Mouse (Mus musculus) heart, embryonic 12.5 days (tissue): ENCODE results near the gene Snx5. TPM values are rescaled to one million over a fixed set of nuclear protein-coding genes. Genes with fewer than 3 reads are reported as not detected.

ENCODE experiments used
- ATAC-seq: fragments of 200-750 bp; cut with Nextera tagmentation; 2 replicates; pipeline ENCODE4 v1.8.0; 2017; ENCODE audit warnings: moderate TSS enrichment, moderate library complexity; ENCODE audit not compliant: insufficient number of reproducible peaks, low FRiP score
- H3K27ac ChIP-seq: fragments of 300-500 bp; sonication (generic); 2 replicates; pipeline ENCODE4 v1.5.1; 2016; ENCODE audit warnings: mild to moderate bottlenecking, moderate library complexity; ENCODE audit not compliant: poor library complexity, severe bottlenecking
- H3K27me3 ChIP-seq: fragments of 300-500 bp; sonication (generic); replicated peaks from 2 replicates; pipeline ENCODE4 v1.6.1; 2016; ENCODE audit warnings: mild to moderate bottlenecking, moderate library complexity
- H3K36me3 ChIP-seq: fragments of 300-500 bp; sonication (generic); 2 replicates; pipeline ENCODE4 v1.6.1; 2016; ENCODE audit warnings: mild to moderate bottlenecking, moderate library complexity
- H3K4me1 ChIP-seq: fragments of 300-500 bp; sonication (generic); replicated peaks from 2 replicates; pipeline ENCODE4 v1.6.1; 2016; ENCODE audit warnings: mild to moderate bottlenecking
- H3K4me2 ChIP-seq: fragments of 300-500 bp; sonication (generic); 2 replicates; pipeline ENCODE4 v1.6.1; 2016; ENCODE audit warnings: mild to moderate bottlenecking, moderate library complexity
- H3K4me3 ChIP-seq: fragments of 300-500 bp; sonication (generic); 2 replicates; pipeline ENCODE4 v1.5.1; 2016; ENCODE audit warnings: mild to moderate bottlenecking
- H3K9ac ChIP-seq: fragments of 300-500 bp; sonication (generic); 2 replicates; pipeline ENCODE4 v1.6.1; 2016; ENCODE audit warnings: mild to moderate bottlenecking, moderate library complexity
- H3K9me3 ChIP-seq: fragments of 300-500 bp; sonication (generic); replicated peaks from 2 replicates; pipeline ENCODE4 v1.6.1; 2016; ENCODE audit warnings: mild to moderate bottlenecking, moderate library complexity
- WGBS: fragments of 180-500 bp; shearing (Covaris S2); methylation state at CpG from one replicate; pipeline ENCODE4 v1.1.7; 2016; 5-methylcytosine and 5-hydroxymethylcytosine counted together
- polyA plus RNA-seq: library from polyadenylated mRNA; unstranded; fragments of >200 nt; fragmentation: Nextera tagmentation; extraction: Ambion mirVana; gene quantifications from 2 replicates; pipeline ENCODE4 v1.2.1, GENCODE M21; 2016

The Snx5 gene
- polyA plus RNA-seq, 1 experiment from 2014 or later = 110 TPM

- no peaks in the 10 kb centered on the region for H3K27me3 ChIP-seq
- peaks cover 7% of the 10 kb centered on the region; the same call in 1 of the 2 replicates for H3K4me1 ChIP-seq
- no peak overlapping the region for H3K27ac ChIP-seq
- peak overlapping the region; percentile 7; the same call in 1 of the 2 replicates for H3K4me3 ChIP-seq
- H3K4me2 ChIP-seq = peak overlapping the region; percentile 43
- no peaks in the 10 kb centered on the region for H3K36me3 ChIP-seq
- 0 out of 2 replicates have a peak, but pooled peaks cover 3% of the 10 kb centered on the region for H3K9me3 ChIP-seq
- no peak for ATAC-seq
- WGBS = 48% methylated on average over 12 of the region's 12 CpGs
- peak overlapping the region; percentile 54; the same call in 1 of the 2 replicates for H3K9ac ChIP-seq
Observed at GRCm38 (mm10) chr2:144224351-144224750, 46.4 kb downstream of the Snx5 start.

- Histone ChIP-seq H3K27me3 (no peaks in the 10 kb centered on the region), H3K4me2 (no peak overlapping the region), H3K27ac (no peak overlapping the region), H3K4me3 (no peak overlapping the region), H3K36me3 (no peaks in the 10 kb centered on the region), H3K9me3 (no peaks in the 10 kb centered on the region), H3K9ac (no peak overlapping the region), H3K4me1 (peaks cover 10% of the 10 kb centered on the region)
- ATAC-seq = no peak
- 62% methylated on average over 9 of the region's 9 CpGs for WGBS
Observed at GRCm38 (mm10) chr2:144215601-144216000, 55.1 kb downstream of the Snx5 start.

- no peaks in the 10 kb centered on the region for H3K27me3 ChIP-seq
- no peaks in the 10 kb centered on the region for H3K9me3 ChIP-seq
- 8% methylated on average over 7 of the region's 7 CpGs for WGBS
- H3K27ac ChIP-seq = peak overlapping the region; percentile 6; the same call in 1 of the 2 replicates
- H3K36me3 ChIP-seq = no peaks in the 10 kb centered on the region
- no peak for ATAC-seq
- no peak overlapping the region for H3K4me3 ChIP-seq
- H3K9ac ChIP-seq = 0 out of 2 replicates have a peak overlapping the region, but pooled peaks have one; percentile 2
- peaks cover 10% of the 10 kb centered on the region for H3K4me1 ChIP-seq
- no peak overlapping the region for H3K4me2 ChIP-seq
Observed at GRCm38 (mm10) chr2:144215195-144215594, 55.5 kb downstream of the Snx5 start.

GRCm38 (mm10) chr2:144214508-144215185, 56.1 kb downstream of the Snx5 start:
- H3K27ac ChIP-seq = peak overlapping the region; percentile 6; the same call in 1 of the 2 replicates
- WGBS = 66% methylated on average over 9 of the region's 9 CpGs
- peaks cover 10% of the 10 kb centered on the region for H3K4me1 ChIP-seq
- no peaks in the 10 kb centered on the region for H3K36me3 ChIP-seq
- 0 out of 2 replicates have a peak, but pooled peaks have one; percentile 46 for ATAC-seq
- no peaks in the 10 kb centered on the region for H3K27me3 ChIP-seq
- H3K9ac ChIP-seq = 0 out of 2 replicates have a peak overlapping the region, but pooled peaks have one; percentile 2
- H3K9me3 ChIP-seq = no peaks in the 10 kb centered on the region
- H3K4me3 ChIP-seq = no peak overlapping the region
- no peak overlapping the region for H3K4me2 ChIP-seq

DNA sequence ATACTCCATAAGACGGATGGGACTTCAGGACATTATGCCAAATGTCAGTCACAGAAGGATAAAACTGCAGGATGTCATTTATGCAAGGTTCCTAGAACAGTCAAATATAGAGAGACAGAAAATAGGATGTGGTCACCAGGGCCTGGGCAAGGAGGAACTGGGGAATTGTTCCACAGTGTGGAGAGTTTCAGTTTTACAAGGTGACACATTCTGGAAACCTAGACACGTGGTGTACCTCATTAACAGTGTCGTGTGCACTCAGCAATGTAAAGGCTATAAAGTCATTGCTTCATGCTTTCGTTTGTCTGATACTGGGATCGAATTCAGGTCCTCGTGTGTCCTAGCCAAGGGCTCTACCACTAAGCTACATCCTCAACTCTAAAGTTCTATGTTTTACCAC, 56.9 kb downstream of the Snx5 start:
- Histone ChIP-seq H3K4me3 (no peak overlapping the region), H3K27me3 (no peaks in the 10 kb centered on the region), H3K4me1 (peaks cover 10% of the 10 kb centered on the region), H3K9me3 (no peaks in the 10 kb centered on the region), H3K27ac (no peak overlapping the region), H3K4me2 (no peak overlapping the region), H3K9ac (no peak overlapping the region), H3K36me3 (no peaks in the 10 kb centered on the region)
- ATAC-seq = no peak
- WGBS = 88% methylated on average over 6 of the region's 6 CpGs

DNA sequence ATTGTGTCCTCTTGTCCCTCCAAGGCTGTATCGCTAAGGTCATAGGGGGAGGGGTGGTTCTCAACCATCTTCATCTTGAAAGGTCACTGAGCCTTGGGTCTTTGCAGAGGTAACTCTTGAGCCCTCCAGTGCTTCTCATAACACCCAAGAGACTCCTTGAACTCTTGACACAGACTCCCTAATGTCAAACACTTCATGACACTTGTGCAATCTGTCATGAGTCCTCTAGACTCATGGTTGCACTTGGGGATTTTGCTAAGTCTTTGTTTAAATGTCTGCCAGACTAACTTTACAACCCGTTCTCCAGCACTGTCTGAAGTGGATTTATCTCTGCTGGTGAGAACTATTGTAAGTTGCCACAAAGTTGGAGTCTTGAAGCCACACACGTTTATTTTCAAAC, 61.3 kb downstream of the Snx5 start:
- Histone ChIP-seq H3K27ac (no peak overlapping the region), H3K36me3 (no peaks in the 10 kb centered on the region), H3K9me3 (no peaks in the 10 kb centered on the region), H3K4me3 (no peak overlapping the region), H3K27me3 (peaks cover 6% of the 10 kb centered on the region; the same call in 1 of the 2 replicates), H3K4me1 (0 out of 2 replicates have a peak, but pooled peaks cover 2% of the 10 kb centered on the region), H3K9ac (no peak overlapping the region), H3K4me2 (no peak overlapping the region)
- WGBS = 67% methylated on average over 3 of the region's 3 CpGs
- ATAC-seq = no peak

GRCm38 (mm10) chr2:144207365-144207764, 63.3 kb downstream of the Snx5 start:
- Histone ChIP-seq H3K9ac (no peak overlapping the region), H3K9me3 (no peaks in the 10 kb centered on the region), H3K27ac (no peak overlapping the region), H3K4me3 (no peak overlapping the region), H3K36me3 (no peaks in the 10 kb centered on the region), H3K4me2 (no peak overlapping the region), H3K4me1 (peaks cover 9% of the 10 kb centered on the region), H3K27me3 (peaks cover 6% of the 10 kb centered on the region; the same call in 1 of the 2 replicates)
- no peak for ATAC-seq
- WGBS = 92% methylated on average over 1 of the region's 1 CpGs

DNA sequence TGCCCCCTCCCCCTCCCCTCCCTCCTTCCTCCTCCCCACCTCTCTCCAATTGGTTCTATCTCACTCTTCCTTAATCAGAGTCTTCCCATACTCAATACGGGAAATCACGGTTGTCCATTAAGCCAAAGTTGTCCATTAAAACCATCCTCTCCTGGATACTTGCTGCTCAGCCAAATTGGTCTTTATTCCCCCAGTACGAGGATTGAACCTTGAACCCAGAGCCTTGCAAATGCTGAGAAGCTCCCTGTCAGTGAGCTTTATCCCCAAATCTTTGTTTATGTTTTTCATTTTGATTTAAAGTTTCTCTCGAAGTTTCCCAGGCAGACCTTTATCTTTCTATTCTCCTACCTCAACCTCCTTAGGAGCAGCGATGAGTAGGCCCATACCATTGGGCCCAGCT, 67.7 kb downstream of the Snx5 start:
- H3K4me2 ChIP-seq = no peak overlapping the region
- no peaks in the 10 kb centered on the region for H3K36me3 ChIP-seq
- H3K9me3 ChIP-seq = no peaks in the 10 kb centered on the region; the same call in 1 of the 2 replicates
- no peak for ATAC-seq
- H3K27ac ChIP-seq = no peak overlapping the region
- no peak overlapping the region for H3K9ac ChIP-seq
- H3K4me3 ChIP-seq = no peak overlapping the region
- peaks cover 24% of the 10 kb centered on the region for H3K4me1 ChIP-seq
- H3K27me3 ChIP-seq = peaks cover 3% of the 10 kb centered on the region; the same call in 1 of the 2 replicates
- WGBS = 85% methylated on average over 5 of the region's 5 CpGs

DNA sequence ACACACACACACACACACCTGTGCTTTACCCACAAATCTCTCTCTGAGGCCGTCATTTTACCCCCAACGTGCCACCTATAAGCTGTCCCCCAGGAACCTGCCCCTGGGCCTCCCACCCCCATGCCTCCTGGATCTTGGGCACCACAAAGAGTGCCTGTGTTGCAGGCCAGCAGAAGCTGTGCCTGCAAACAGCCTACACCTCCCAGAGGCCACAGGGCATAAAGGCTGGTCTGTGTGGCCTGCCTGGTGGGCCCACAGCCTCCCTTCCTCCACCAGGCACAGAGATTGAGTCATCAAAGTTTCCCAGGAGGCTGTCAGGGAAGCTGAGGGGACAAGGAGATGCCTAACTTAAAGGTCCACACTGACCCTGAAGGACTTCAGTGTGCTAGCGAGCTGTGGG, 68.1 kb downstream of the Snx5 start:
- no peak overlapping the region for H3K9ac ChIP-seq
- no peaks in the 10 kb centered on the region for H3K27me3 ChIP-seq
- H3K4me1 ChIP-seq = peaks cover 26% of the 10 kb centered on the region
- no peak for ATAC-seq
- H3K27ac ChIP-seq = peak overlapping the region; percentile 61
- 75% methylated on average over 3 of the region's 3 CpGs for WGBS
- no peaks in the 10 kb centered on the region for H3K36me3 ChIP-seq
- H3K4me2 ChIP-seq = no peak overlapping the region
- H3K4me3 ChIP-seq = no peak overlapping the region
- no peaks in the 10 kb centered on the region; the same call in 1 of the 2 replicates for H3K9me3 ChIP-seq

DNA sequence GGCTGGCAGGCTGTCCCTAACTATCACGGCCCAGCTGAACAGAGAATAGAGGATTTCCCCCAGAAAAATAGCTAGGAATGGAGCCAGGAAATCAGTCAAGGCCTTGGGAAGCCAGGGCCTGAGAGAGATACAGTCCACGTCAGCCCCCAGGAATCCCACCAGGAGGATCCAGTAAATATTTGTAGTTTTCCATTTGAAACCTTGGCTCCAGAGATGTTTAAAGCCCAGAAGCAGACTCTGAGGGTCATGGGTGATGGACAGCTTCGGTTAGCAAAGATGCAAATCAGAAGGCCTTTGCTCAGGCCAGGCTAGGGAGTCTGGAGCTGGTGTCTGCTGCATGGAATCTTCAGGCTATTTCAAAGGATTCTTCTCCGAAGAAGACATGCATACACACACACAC, 68.6 kb downstream of the Snx5 start:
- Histone ChIP-seq H3K36me3 (no peaks in the 10 kb centered on the region), H3K9ac (no peak overlapping the region), H3K4me2 (no peak overlapping the region), H3K27ac (peak overlapping the region; percentile 61), H3K27me3 (no peaks in the 10 kb centered on the region), H3K9me3 (no peaks in the 10 kb centered on the region; the same call in 1 of the 2 replicates), H3K4me1 (peaks cover 30% of the 10 kb centered on the region), H3K4me3 (no peak overlapping the region)
- 40% methylated on average over 4 of the region's 4 CpGs for WGBS
- ATAC-seq = no peak
